Mouse (Mus musculus) kidney, embryonic 16.5 days (tissue): Measurements from ENCODE around the gene Minar1. TPM values are rescaled to one million over a fixed set of nuclear protein-coding genes. Genes with fewer than 3 reads are reported as not detected.

Experiments
- ATAC-seq: fragments of 200-750 bp; cut with Nextera tagmentation; 2 replicates; pipeline ENCODE4 v1.8.0; 2017; ENCODE audit warnings: moderate TSS enrichment; ENCODE audit not compliant: low FRiP score, low TSS enrichment
- H3K27ac ChIP-seq: fragments of 300-500 bp; sonication (generic); 2 replicates; pipeline ENCODE4 v1.5.1; 2014; ENCODE audit warnings: low read length
- H3K27me3 ChIP-seq: fragments of 300-500 bp; sonication (generic); 2 replicates; pipeline ENCODE4 v1.6.1; 2014; ENCODE audit warnings: low read length, control low read depth, mixed read lengths; ENCODE audit not compliant: insufficient read depth
- H3K36me3 ChIP-seq: fragments of 300-500 bp; sonication (generic); 2 replicates; pipeline ENCODE4 v1.6.1; 2014; ENCODE audit warnings: low read length, control low read depth, mixed read lengths; ENCODE audit not compliant: insufficient read depth
- H3K4me1 ChIP-seq: fragments of 300-500 bp; sonication (generic); 2 replicates; pipeline ENCODE4 v1.6.1; 2014; ENCODE audit warnings: low read length, control low read depth, mixed read lengths; ENCODE audit not compliant: insufficient read depth
- H3K4me2 ChIP-seq: fragments of 300-500 bp; sonication (generic); replicated peaks from 2 replicates; pipeline ENCODE4 v1.6.1; 2014; ENCODE audit warnings: low read depth, low read length
- H3K4me3 ChIP-seq: fragments of 300-500 bp; sonication (generic); 2 replicates; pipeline ENCODE4 v1.5.1; 2014; ENCODE audit warnings: mild to moderate bottlenecking, low read length
- H3K9ac ChIP-seq: fragments of 300-500 bp; sonication (generic); replicated peaks from 2 replicates; pipeline ENCODE4 v1.6.1; 2014; ENCODE audit warnings: low read length
- H3K9me3 ChIP-seq: fragments of 300-500 bp; sonication (generic); 2 replicates; pipeline ENCODE4 v1.6.1; 2016; ENCODE audit warnings: low read length, control low read depth
- WGBS: fragments of 180-500 bp; shearing (Covaris S2); extraction: QIAGEN DNeasy Blood & Tissue Kit; methylation state at CpG from one replicate; pipeline ENCODE4 v1.1.7; 2014; 5-methylcytosine and 5-hydroxymethylcytosine counted together
- polyA plus RNA-seq: library from polyadenylated mRNA; unstranded; fragments of >200 nt; fragmentation: Nextera tagmentation; extraction: Ambion mirVana; gene quantifications from 2 replicates; pipeline ENCODE4 v1.2.1, GENCODE M21; 2015

Gene Minar1
- polyA plus RNA-seq: 0.05 TPM in 1 of 2 replicates, not detected in the other

DNA sequence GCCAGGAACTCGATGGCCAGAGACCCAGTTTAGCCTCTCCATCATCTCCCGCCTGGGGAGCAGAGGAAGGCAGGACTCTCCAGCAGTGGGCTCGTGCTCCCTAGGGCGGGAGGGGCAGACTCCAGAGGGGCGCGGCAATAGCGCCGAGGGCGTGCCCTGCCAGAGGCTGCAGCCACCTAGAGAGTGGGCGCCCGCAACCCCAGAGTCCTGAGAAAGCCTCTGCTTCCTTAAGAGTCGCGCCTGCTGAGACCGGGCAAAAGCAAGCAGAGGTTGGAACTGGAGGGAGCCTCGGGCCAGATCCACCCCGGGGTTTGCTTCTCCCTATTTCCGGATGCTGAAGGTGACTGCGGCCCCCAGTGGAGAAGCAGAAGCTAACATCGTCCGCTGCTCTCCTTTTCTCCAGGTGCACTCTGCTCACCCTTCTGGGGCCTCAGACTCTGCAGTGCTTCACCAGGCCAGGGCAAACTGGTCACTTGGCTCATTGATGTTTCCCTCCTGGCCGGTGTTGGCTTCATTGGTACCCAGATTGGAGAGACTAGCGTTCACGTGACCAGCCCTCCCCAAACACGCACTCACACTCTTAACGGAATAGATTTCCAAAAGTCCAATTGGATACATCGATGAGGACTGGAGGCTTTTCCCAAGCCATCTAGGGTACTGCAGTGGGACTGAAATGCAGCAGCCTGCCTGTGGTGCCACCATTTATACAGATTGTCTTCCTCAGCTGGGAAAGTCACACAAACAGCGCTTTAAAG lies at the start of gene Minar1:
TSS of gene Minar1 (minus strand) at position 120 of the 755 bp plus-strand sequence.
- peak; percentile 85 for ATAC-seq
- Histone ChIP-seq H3K27me3 (peaks cover 42% of the 10 kb centered on the region), H3K27ac (no peak within 1 kb of the TSS), H3K4me1 (peaks cover 12% of the 10 kb centered on the region; the same call in 1 of the 2 replicates), H3K36me3 (no peaks in the 10 kb centered on the region), H3K9me3 (no peaks in the 10 kb centered on the region), H3K4me3 (peak within 1 kb of the TSS; percentile 50), H3K4me2 (peak within 1 kb of the TSS; percentile 93), H3K9ac (peak within 1 kb of the TSS; percentile 54)
- WGBS: under 1% methylated on average over 27 of the region's 27 CpGs

DNA sequence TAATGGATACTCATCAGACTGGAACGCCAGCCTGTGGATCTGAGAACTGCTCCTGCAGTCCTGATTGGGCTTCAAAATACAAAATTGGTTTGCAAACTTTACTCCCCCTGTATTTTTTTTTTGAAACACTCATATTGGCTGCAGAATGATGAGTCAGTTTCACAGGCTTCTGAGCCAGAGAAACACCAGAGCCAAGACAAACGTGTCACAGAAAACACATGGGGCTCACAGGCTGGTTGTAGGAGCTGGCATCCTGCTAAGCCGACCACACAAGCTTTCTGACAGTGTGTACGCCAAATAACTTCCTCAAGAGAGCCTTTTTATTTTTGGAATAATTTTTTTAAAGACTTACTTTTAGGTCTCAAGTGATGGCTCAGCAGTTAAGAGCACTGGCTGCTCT lies 47.0 kb upstream of the Minar1 start:
- H3K4me1 ChIP-seq: no peaks in the 10 kb centered on the region
- no peaks in the 10 kb centered on the region for H3K36me3 ChIP-seq
- no peak overlapping the region for H3K27ac ChIP-seq
- H3K4me3 ChIP-seq: no peak overlapping the region
- no peak for ATAC-seq
- no peak overlapping the region for H3K4me2 ChIP-seq
- no peak overlapping the region for H3K9ac ChIP-seq
- no peaks in the 10 kb centered on the region for H3K27me3 ChIP-seq
- WGBS: 73% methylated on average over 4 of the region's 4 CpGs
- H3K9me3 ChIP-seq: no peaks in the 10 kb centered on the region

DNA sequence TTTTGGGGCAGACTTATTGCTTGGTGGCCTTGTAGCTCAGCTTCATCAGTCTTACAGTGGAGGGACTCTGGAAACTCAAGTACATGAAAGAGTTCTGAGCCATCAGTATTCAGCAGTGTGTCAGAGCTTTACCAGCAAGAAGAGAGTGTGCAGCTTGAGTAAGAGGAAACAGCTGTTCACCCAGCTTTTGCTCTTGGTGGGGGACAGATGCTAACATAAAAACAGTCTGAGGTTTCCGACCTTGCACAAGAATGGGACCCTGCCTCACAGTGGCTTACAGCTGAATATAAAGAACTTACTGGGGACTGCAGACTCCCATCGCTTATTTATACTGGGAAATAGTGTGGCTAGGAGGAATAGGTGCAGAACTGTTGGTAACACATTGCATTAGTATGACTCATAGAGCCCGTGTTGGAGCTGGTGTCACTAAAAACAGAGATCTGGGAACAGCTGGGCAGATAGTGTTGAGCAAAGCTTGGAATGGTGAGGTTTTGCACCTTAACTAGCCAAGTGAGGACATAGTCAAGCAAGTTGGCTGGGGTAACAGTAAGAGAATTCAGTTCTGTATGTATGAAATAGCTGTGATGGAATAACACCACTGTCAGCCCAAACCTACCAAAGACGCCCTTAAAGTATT lies 44.5 kb upstream of the Minar1 start:
- H3K36me3 ChIP-seq: no peaks in the 10 kb centered on the region
- 74% methylated on average over 4 of the region's 4 CpGs for WGBS

DNA sequence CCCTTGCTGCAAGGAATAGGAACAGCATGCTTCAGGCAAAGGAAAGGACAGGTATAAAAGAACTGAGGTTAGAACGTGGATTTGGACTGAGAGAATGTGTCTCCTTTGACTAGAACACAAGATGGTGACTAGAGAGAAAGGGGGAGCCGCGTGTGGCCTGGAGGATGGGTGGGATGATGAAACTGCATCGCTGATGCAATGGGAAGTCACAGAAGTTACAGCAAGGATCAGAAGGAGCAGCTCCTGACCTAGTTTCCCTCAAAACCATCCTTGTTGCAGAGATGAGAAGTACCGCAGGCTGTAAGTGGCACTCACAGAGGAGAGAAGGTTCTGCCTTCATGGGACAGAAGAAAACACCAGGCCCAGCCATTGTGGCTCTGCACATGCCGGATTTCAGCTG lies 28.0 kb upstream of the Minar1 start:
- Histone ChIP-seq H3K4me1 (no peaks in the 10 kb centered on the region), H3K27me3 (no peaks in the 10 kb centered on the region), H3K27ac (no peak overlapping the region), H3K4me3 (no peak overlapping the region), H3K9ac (no peak overlapping the region), H3K4me2 (no peak overlapping the region), H3K36me3 (no peaks in the 10 kb centered on the region), H3K9me3 (no peaks in the 10 kb centered on the region)
- no peak for ATAC-seq
- WGBS: 84% methylated on average over 6 of the region's 6 CpGs

More for the DNA sequence above, 44.5 kb upstream of the Minar1 start:
- Histone ChIP-seq H3K4me3 (no peak overlapping the region), H3K27ac (no peak overlapping the region), H3K9ac (no peak overlapping the region), H3K4me1 (no peaks in the 10 kb centered on the region), H3K9me3 (no peaks in the 10 kb centered on the region), H3K27me3 (no peaks in the 10 kb centered on the region), H3K4me2 (no peak overlapping the region)
- no peak for ATAC-seq

DNA sequence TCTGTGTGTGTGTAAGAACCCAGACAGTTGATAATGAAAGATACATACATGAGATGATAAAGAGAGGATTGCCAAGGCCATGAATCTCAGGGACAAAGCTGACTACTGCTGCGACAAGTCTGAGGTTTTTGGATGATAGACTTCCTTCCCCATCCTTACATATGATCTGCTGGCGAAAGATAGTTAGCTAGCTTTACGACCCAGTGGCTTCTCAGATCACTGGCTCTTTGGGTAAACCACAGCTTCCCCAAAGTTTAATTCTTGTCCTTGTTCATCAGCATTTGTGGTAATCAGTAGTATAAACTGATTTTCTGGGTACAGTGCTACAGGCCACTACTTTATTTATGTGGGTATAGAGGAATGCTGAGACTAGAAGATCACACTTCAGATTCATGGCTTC lies 14.5 kb upstream of the Minar1 start:
- Histone ChIP-seq H3K4me1 (no peaks in the 10 kb centered on the region), H3K9me3 (no peaks in the 10 kb centered on the region), H3K4me2 (no peak overlapping the region), H3K27me3 (no peaks in the 10 kb centered on the region), H3K9ac (no peak overlapping the region), H3K36me3 (no peaks in the 10 kb centered on the region), H3K4me3 (no peak overlapping the region), H3K27ac (no peak overlapping the region)
- 82% methylated on average over 3 of the region's 3 CpGs for WGBS
- no peak for ATAC-seq

DNA sequence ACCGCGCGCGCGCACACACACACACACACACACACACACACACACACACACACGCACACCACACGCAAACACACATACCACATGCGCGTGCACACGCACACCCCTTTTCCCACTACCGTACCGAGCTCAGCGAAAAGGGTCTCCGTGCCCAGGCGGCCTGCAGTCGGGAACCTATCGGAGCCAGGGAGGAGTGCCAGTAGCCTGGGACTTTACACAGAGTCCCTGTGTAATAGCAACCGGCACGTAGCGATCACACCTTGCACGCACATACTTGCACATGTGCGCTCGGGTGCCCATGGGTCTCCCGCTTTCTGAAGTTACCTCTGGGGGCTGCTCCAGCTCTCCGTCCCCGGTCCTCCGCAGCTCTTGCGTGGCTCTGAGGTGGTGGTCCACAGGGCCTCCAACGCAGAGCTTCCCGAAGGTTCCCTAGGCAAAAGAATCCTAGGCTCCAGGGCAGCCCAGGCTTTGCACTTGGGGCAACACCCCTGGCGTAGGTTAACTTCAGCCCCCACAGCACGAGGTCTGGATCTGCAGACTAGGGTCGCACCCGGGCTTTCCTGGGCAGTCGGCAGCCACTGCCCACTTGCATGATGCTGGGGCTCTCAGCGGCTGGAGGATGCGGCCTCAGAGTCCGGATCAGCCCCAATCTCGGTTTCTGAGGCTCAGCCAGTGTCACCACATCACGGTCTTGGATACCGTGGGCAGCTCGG lies 474 bp downstream of the Minar1 start:
- ATAC-seq: peak; percentile 69
- H3K9me3 ChIP-seq: no peaks in the 10 kb centered on the region
- under 1% methylated on average over 42 of the region's 42 CpGs for WGBS
- peak overlapping the region; percentile 50 for H3K4me3 ChIP-seq
- H3K27ac ChIP-seq: no peak overlapping the region
- H3K36me3 ChIP-seq: no peaks in the 10 kb centered on the region
- peak overlapping the region; percentile 54 for H3K9ac ChIP-seq
- H3K27me3 ChIP-seq: peaks cover 42% of the 10 kb centered on the region
- H3K4me1 ChIP-seq: peaks cover 12% of the 10 kb centered on the region; the same call in 1 of the 2 replicates
- peak overlapping the region; percentile 93 for H3K4me2 ChIP-seq

DNA sequence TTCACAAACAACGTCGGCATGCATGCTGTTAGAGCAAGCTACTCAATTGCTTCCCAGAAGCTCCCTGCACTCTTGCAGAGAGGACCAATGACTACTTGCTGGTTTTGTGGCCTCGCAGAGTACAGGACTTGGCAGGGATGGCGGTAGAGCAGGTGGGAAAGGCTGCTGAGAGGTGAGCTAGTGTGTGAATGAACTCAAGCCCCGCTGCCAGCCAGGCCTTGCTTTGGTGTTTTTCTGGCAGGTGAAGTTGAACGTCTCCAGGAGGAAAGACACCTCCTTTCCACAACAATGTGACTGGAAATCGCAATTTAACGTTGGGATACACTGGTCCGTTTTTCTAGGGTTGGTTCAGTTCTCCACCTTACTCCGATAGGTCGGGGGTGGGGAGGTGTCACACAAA lies 1.2 kb downstream of the Minar1 start:
- Histone ChIP-seq H3K9ac (no peak overlapping the region), H3K4me1 (peaks cover 12% of the 10 kb centered on the region; the same call in 1 of the 2 replicates), H3K4me3 (peak overlapping the region; percentile 50; the same call in 1 of the 2 replicates), H3K27me3 (peaks cover 42% of the 10 kb centered on the region), H3K9me3 (no peaks in the 10 kb centered on the region), H3K27ac (no peak overlapping the region), H3K4me2 (peak overlapping the region; percentile 93; the same call in 1 of the 2 replicates), H3K36me3 (no peaks in the 10 kb centered on the region)
- ATAC-seq: no peak
- WGBS: 3% methylated on average over 11 of the region's 11 CpGs

DNA sequence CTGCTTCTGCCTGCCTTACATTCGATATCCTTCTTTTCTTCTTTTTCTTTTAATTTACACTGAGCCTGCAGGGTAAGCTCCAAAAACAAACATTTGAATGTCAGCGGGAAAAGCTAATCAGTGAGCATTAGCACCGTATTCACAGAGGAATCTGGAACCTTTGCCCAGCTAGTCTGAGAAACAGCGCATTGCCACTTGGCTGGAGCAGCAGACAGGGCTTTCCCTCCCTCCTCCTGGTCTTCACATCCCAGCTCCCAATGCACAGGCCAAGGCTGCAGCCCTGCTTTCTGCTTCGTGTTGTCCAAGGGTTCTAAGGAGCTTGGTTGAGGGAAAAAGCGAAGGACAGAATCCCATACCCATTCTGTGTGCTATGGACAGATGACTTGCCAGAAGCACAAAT lies 2.6 kb downstream of the Minar1 start:
- no peak overlapping the region for H3K4me3 ChIP-seq
- no peaks in the 10 kb centered on the region for H3K36me3 ChIP-seq
- peaks cover 42% of the 10 kb centered on the region for H3K27me3 ChIP-seq
- H3K4me1 ChIP-seq: peaks cover 12% of the 10 kb centered on the region; the same call in 1 of the 2 replicates
- H3K27ac ChIP-seq: no peak overlapping the region
- no peak for ATAC-seq
- WGBS: 35% methylated on average over 6 of the region's 6 CpGs
- H3K4me2 ChIP-seq: no peak overlapping the region
- no peak overlapping the region for H3K9ac ChIP-seq
- no peaks in the 10 kb centered on the region for H3K9me3 ChIP-seq

DNA sequence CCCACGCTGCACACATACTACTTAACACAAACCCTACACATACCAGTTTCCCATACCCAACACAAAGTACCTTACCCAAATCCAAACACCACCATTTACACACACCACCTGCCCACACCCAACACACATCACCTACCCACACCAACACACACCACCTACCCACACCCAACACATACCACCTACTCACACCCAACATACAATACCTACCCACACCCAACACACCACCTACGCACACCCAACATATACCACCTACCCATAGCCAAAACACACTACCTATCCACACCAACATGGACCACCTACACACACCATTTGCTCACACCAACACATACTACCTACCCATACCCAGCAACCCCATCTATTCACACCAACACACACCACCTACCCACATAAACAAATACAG lies 6.0 kb downstream of the Minar1 start:
- 0 out of 2 replicates have a peak, but pooled peaks cover 4% of the 10 kb centered on the region for H3K4me1 ChIP-seq
- H3K27me3 ChIP-seq: peaks cover 21% of the 10 kb centered on the region
- WGBS: 95% methylated on average over 2 of the region's 2 CpGs
- no peak for ATAC-seq
- H3K27ac ChIP-seq: no peak overlapping the region
- H3K9me3 ChIP-seq: no peaks in the 10 kb centered on the region
- no peak overlapping the region for H3K9ac ChIP-seq
- H3K4me2 ChIP-seq: no peak overlapping the region
- no peak overlapping the region for H3K4me3 ChIP-seq
- no peaks in the 10 kb centered on the region for H3K36me3 ChIP-seq
